Mouse (Mus musculus): ENCODE measurements around the gene Phactr3.

GRCm38 (mm10) chr2:178155917-178156282 is 37.1 kb downstream of the Phactr3 start:
- no peak for TF ChIP-seq KAT2A (conservative IDR thresholded peaks at IDR 0.05; ENCODE audit: low read depth, low read length)
- TF ChIP-seq SIN3A (IDR thresholded peaks at IDR 0.05; ENCODE audit: low read length), result no peak
- no peak for TF ChIP-seq CTCF (IDR thresholded peaks at IDR 0.05 in 2 of 3, conservative IDR thresholded peaks at IDR 0.05 in 1 of 3; ENCODE audit: control insufficient read depth in 1 of 3, insufficient read depth in 1 of 3, low read depth in 2 of 3, low read length in 3 of 3, poor library complexity in 1 of 3, severe bottlenecking in 1 of 3)
- no peak for TF ChIP-seq POLR2A (IDR thresholded peaks at IDR 0.05; ENCODE audit: control insufficient read depth in 1 of 2, insufficient read depth in 1 of 2, low read depth in 1 of 2, low read length in 2 of 2, poor library complexity in 1 of 2)
- TF ChIP-seq EP300 (IDR thresholded peaks at IDR 0.05; ENCODE audit: low read depth in 1 of 2, low read length in 2 of 2), result no peak
- TF ChIP-seq GATA1 (IDR thresholded peaks at IDR 0.05; ENCODE audit: low read depth, low read length), result no peak
- no peak for TF ChIP-seq POLR2AphosphoS2 (IDR thresholded peaks at IDR 0.05; ENCODE audit: low read length)
- no peak for TF ChIP-seq USF1 (IDR thresholded peaks at IDR 0.05; ENCODE audit: low read depth, low read length)
- TF ChIP-seq SMC3 (IDR thresholded peaks at IDR 0.05; ENCODE audit: low read depth, low read length), result no peak
- no peak for TF ChIP-seq TAL1 (IDR thresholded peaks at IDR 0.05; ENCODE audit: low read length)
- TF ChIP-seq MXI1 (IDR thresholded peaks at IDR 0.05; ENCODE audit: low read depth, low read length), result no peak
- TF ChIP-seq POLR2AphosphoS5 (IDR thresholded peaks at IDR 0.05; ENCODE audit: borderline replicate concordance, low read depth, low read length), result no peak

Measured in MEL (cell line).